Mouse (Mus musculus) forebrain, embryonic 12.5 days (tissue): ENCODE results near the gene Trpm4. TPM values are rescaled to one million over a fixed set of nuclear protein-coding genes. Genes with fewer than 3 reads are reported as not detected.
"Not testable (repeated sequence)": the region's sequence is repeated elsewhere in the genome, so short reads cannot be mapped to it uniquely, and the experiment has no call there.

Source experiments
- ATAC-seq: fragments of 200-750 bp; cut with Nextera tagmentation; 2 replicates; pipeline ENCODE4 v1.8.0; 2017; ENCODE audit warnings: moderate TSS enrichment; ENCODE audit not compliant: low FRiP score
- H3K27ac ChIP-seq: fragments of 300-500 bp; sonication (generic); 2 replicates; pipeline ENCODE4 v1.5.1; 2016; ENCODE audit warnings: mild to moderate bottlenecking
- H3K27me3 ChIP-seq: fragments of 300-500 bp; sonication (generic); 2 replicates; pipeline ENCODE4 v1.6.1; 2016; ENCODE audit warnings: mild to moderate bottlenecking
- H3K36me3 ChIP-seq: fragments of 300-500 bp; sonication (generic); replicated peaks from 2 replicates; pipeline ENCODE4 v1.6.1; 2016; ENCODE audit warnings: mild to moderate bottlenecking
- H3K4me1 ChIP-seq: fragments of 300-500 bp; sonication (generic); 2 replicates; pipeline ENCODE4 v1.6.1; 2016
- H3K4me2 ChIP-seq: fragments of 300-500 bp; sonication (generic); 2 replicates; pipeline ENCODE4 v1.6.1; 2016; ENCODE audit warnings: mild to moderate bottlenecking, moderate library complexity
- H3K4me3 ChIP-seq: fragments of 300-500 bp; sonication (generic); replicated peaks from 2 replicates; pipeline ENCODE4 v1.5.1; 2016; ENCODE audit warnings: mild to moderate bottlenecking
- H3K9ac ChIP-seq: fragments of 300-500 bp; sonication (generic); 2 replicates; pipeline ENCODE4 v1.6.1; 2016; ENCODE audit warnings: mild to moderate bottlenecking
- H3K9me3 ChIP-seq: fragments of 300-500 bp; sonication (generic); 2 replicates; pipeline ENCODE4 v1.6.1; 2016
- WGBS: fragments of 180-500 bp; shearing (Covaris S2); methylation state at CpG from one replicate; pipeline ENCODE4 v1.1.7; 2016; 5-methylcytosine and 5-hydroxymethylcytosine counted together
- polyA plus RNA-seq: library from polyadenylated mRNA; unstranded; fragments of >200 nt; fragmentation: Nextera tagmentation; extraction: Ambion mirVana; gene quantifications from 2 replicates; pipeline ENCODE4 v1.2.1, GENCODE M21; 2016

The Trpm4 gene
- polyA plus RNA-seq, 1 experiment from 2014 or later, result 6.6 TPM

DNA sequence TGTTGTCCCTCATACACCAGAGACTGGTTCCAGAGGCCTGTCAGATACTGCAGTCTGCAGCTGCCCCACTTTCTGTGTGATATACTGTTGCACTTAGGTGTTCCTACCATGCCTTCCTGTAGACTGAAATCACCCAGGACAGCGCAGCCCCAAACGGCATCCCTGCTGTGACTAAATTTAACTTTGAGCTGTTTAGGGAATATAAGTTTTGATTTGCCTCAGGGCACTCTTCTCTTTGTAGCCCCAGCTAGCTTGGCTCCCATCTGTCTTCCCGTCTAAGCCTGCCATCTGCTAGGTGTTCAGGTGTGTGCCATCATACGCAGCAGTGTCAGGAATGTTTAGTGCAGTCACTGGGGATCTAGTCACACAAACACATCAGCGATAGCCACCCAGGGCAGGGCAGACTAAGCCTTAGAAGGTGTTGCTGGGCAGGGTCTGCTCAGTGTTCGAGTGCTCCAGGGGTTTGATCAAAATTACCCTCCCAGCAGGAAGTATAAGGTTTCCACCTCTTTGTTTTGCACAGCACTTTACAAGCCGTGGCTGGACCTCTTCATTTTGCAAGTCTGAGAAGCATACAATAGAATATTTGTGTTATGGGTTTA, 70.5 kb downstream of the Trpm4 start:
- Histone ChIP-seq H3K4me1 (no peaks in the 10 kb centered on the region; the same call in 1 of the 2 replicates), H3K9me3 (no peaks in the 10 kb centered on the region), H3K9ac (no peak overlapping the region), H3K4me2 (no peak overlapping the region), H3K36me3 (no peaks in the 10 kb centered on the region), H3K27me3 (peaks cover 19% of the 10 kb centered on the region), H3K27ac (no peak overlapping the region), H3K4me3 (no peak overlapping the region)
- 70% methylated on average over 7 of the region's 7 CpGs for WGBS
- ATAC-seq, result no peak

DNA sequence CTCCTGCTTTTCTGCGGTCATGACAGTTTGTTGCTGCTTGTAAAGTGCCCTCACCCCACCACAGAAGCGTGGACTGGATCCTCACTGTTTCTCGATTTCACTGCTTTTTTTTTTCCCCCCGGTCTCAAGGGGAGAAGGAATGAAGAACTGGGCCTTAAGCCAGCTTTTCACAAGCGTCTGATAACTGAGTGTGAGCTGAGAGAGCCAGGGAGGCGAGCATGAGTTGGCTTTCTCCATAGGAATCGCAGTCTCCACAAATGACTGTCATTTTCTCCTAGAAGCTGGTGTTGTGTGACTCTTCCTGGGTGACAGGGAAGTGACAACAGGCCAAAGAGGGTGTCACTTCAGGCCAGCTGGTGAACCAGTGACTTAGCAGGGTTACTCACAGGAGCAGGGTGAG, 71.3 kb downstream of the Trpm4 start:
- Histone ChIP-seq H3K27me3 (peaks cover 25% of the 10 kb centered on the region), H3K36me3 (no peaks in the 10 kb centered on the region), H3K4me1 (no peaks in the 10 kb centered on the region), H3K27ac (no peak overlapping the region), H3K4me2 (no peak overlapping the region), H3K9ac (no peak overlapping the region), H3K4me3 (no peak overlapping the region), H3K9me3 (no peaks in the 10 kb centered on the region)
- ATAC-seq, result no peak
- WGBS, result 64% methylated on average over 7 of the region's 7 CpGs

DNA sequence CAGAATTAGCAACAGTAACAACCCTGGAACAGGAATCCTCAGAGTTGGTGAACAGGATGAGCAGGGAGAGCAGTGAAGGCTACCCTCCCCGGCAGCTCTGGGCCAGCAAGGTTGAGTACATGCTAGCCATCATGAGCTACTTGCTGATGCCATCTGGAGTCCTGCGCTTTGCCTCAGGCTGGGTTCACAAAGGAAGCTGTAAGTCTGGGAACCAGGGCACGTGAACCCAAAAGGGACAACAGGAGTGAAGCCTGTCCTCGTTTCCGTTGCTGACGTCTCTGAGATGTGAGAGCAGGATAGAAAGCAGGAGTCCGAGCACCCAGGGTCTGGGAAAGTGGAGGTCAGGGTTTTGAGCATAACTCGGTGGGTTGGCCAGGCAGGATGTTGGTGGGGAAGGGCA, 74.3 kb downstream of the Trpm4 start:
- Histone ChIP-seq H3K27ac (no peak overlapping the region), H3K4me3 (no peak overlapping the region), H3K4me1 (no peaks in the 10 kb centered on the region), H3K36me3 (no peaks in the 10 kb centered on the region), H3K9ac (no peak overlapping the region), H3K9me3 (no peaks in the 10 kb centered on the region), H3K4me2 (no peak overlapping the region), H3K27me3 (peaks cover 25% of the 10 kb centered on the region)
- ATAC-seq, result no peak
- 86% methylated on average over 8 of the region's 8 CpGs for WGBS

DNA sequence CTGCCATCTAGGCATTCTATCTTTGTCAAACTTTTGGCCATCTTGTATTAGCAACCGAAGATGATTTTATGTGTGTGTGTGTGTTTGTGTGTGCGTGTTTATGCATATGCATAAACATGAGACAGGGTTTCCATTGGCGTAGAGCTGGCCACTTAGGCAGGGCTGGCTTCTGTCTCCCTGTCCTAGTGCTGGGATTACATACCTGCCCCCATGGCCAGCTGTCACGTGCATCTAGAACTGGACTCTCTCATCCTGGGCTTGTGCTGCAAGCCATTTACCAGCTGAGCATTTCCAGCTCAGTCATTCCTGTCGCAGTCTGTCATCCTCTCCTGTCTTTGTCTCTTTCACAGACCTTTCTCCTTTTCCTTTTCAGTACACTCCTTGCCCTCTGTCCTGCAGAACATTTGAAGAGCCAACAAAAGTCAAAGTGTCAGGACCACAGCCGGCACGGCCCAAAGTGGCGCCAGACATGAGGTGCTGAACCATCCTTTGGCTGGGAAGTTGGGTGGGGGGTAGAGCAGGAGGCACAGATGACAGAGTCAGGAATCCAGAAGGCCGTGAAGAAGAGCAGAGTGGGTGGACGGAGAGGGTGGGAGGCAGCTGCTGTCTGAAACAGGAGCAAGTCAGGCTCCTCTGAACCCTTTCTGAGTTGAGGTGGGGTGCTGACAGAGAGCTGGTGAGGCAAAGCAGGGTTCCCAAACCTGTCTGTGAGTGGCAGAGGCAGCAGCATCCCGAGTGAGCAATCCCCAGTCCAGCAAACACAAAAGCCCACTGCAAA, 76.3 kb downstream of the Trpm4 start:
- Histone ChIP-seq H3K36me3 (no peaks in the 10 kb centered on the region), H3K27me3 (peaks cover 20% of the 10 kb centered on the region), H3K9me3 (no peaks in the 10 kb centered on the region), H3K9ac (no peak overlapping the region), H3K27ac (no peak overlapping the region), H3K4me3 (no peak overlapping the region), H3K4me2 (no peak overlapping the region), H3K4me1 (no peaks in the 10 kb centered on the region)
- no peak for ATAC-seq
- WGBS, result 70% methylated on average over 11 of the region's 11 CpGs

DNA sequence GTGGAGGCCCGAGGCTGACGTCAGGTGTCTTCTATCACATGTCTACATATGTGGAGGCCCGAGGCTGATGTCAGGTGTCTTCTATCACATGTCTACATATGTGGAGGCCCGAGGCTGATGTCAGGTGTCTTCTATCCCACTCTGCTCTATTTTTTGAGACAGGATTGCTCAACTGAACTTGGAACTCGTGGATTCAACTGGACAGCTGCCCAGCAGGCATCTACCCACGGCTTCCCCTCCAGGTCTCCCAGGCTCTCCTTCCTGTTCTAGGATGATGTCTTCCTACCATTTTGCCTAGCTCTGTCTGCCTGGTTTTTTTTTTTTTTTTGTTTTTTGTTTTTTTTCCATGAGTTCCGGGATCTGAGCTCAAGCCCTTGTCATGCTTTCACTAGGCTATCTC, 77.8 kb downstream of the Trpm4 start:
- not testable (repeated sequence) for H3K4me3 ChIP-seq, H3K36me3 ChIP-seq, H3K27ac ChIP-seq, H3K9me3 ChIP-seq, H3K4me2 ChIP-seq, ATAC-seq, H3K9ac ChIP-seq, H3K4me1 ChIP-seq
- 82% methylated on average over 7 of the region's 7 CpGs for WGBS
- peaks cover 19% of the 10 kb centered on the region for H3K27me3 ChIP-seq

DNA sequence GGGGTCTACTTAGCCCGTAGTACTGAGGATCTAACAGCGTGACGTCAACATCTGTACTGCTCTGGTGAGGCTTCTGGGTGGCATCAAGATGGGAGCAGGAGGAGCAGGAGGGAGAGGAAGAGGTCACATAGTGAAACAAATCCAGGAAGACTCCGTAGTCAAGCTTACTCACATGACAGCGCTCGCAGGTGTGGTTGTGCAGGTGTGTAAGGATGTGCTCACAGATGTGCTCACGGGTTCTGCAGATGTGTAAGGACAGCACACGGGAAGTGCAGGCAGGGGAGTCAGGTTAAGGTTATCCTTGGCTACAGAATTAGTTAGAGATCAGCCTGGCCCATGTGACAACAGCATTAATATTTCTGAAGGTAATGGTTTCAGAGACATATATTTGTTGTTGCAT, 79.8 kb downstream of the Trpm4 start:
- Histone ChIP-seq H3K9me3 (no peaks in the 10 kb centered on the region), H3K9ac (no peak overlapping the region), H3K36me3 (no peaks in the 10 kb centered on the region), H3K4me3 (no peak overlapping the region), H3K27me3 (peaks cover 10% of the 10 kb centered on the region; the same call in 1 of the 2 replicates), H3K4me1 (no peaks in the 10 kb centered on the region), H3K4me2 (no peak overlapping the region), H3K27ac (no peak overlapping the region)
- 88% methylated on average over 8 of the region's 8 CpGs for WGBS
- ATAC-seq, result no peak

Other genes starting within 250 kb of the Trpm4 start
- gene Rcn3, start 241.6 kb downstream of the Trpm4 start, polyA plus RNA-seq, result 80.5 and 101 TPM in 2 replicates
- gene Fcgrt, start 229.9 kb downstream of the Trpm4 start, polyA plus RNA-seq, result 8.3 and 9.6 TPM in 2 replicates
- gene Rps11, start 209.3 kb downstream of the Trpm4 start, polyA plus RNA-seq, result 1,226 and 1,285 TPM in 2 replicates
- gene Rpl13a, start 205.0 kb downstream of the Trpm4 start, polyA plus RNA-seq, result 1,106 and 1,135 TPM in 2 replicates
- gene Gm45713, start 197.5 kb downstream of the Trpm4 start, polyA plus RNA-seq, result 0.27 TPM in 1 of 2 replicates, not detected in the other
- gene Flt3l, start 197.3 kb downstream of the Trpm4 start, polyA plus RNA-seq, result 0.21 and 0.72 TPM in 2 replicates
- 95.0 and 97.5 TPM in 2 replicates for gene Pih1d1, start 179.5 kb downstream of the Trpm4 start, polyA plus RNA-seq
- gene Aldh16a1, start 179.2 kb downstream of the Trpm4 start, polyA plus RNA-seq, result 41.9 and 42.9 TPM in 2 replicates
- 6.3 and 7.9 TPM in 2 replicates for gene Slc17a7, start 169.8 kb downstream of the Trpm4 start, polyA plus RNA-seq
- gene Gfy, start 154.2 kb downstream of the Trpm4 start, polyA plus RNA-seq, result 0.52 and 1.4 TPM in 2 replicates
- gene Pth2, start 152.8 kb downstream of the Trpm4 start, polyA plus RNA-seq, result 0.45 and 1.5 TPM in 2 replicates
- 1.2 TPM in 2 replicates for gene Ccdc155, start 128.9 kb downstream of the Trpm4 start, polyA plus RNA-seq
- 0.72 and 0.78 TPM in 2 replicates for gene Dkkl1, start 121.6 kb downstream of the Trpm4 start, polyA plus RNA-seq
- gene Tead2, start 118.0 kb downstream of the Trpm4 start, polyA plus RNA-seq, result 245 and 256 TPM in 2 replicates
- 1.2 and 1.3 TPM in 2 replicates for gene Cd37, start 94.7 kb downstream of the Trpm4 start, polyA plus RNA-seq
- 0.09 and 0.20 TPM in 2 replicates for gene Slc6a16, start 92.7 kb downstream of the Trpm4 start, polyA plus RNA-seq
- not detected in 2 replicates for gene Slc6a21, start 56.3 kb downstream of the Trpm4 start, polyA plus RNA-seq
- gene Hrc, start 1.5 kb upstream of the Trpm4 start, polyA plus RNA-seq, result 0.13 and 0.20 TPM in 2 replicates
- 12.6 and 14.9 TPM in 2 replicates for gene Ppfia3, start 33.2 kb upstream of the Trpm4 start, polyA plus RNA-seq
- gene Lin7b, start 36.8 kb upstream of the Trpm4 start, polyA plus RNA-seq, result 3.1 TPM in 2 replicates
- gene Snrnp70, start 62.0 kb upstream of the Trpm4 start, polyA plus RNA-seq, result 313 and 314 TPM in 2 replicates
- not detected in 2 replicates for gene Kcna7, start 71.9 kb upstream of the Trpm4 start, polyA plus RNA-seq
- 0.32 and 0.65 TPM in 2 replicates for gene Ntf5, start 79.9 kb upstream of the Trpm4 start, polyA plus RNA-seq
- 0.50 TPM in 1 of 2 replicates, not detected in the other for gene Lhb, start 87.0 kb upstream of the Trpm4 start, polyA plus RNA-seq
- 28.7 and 30.7 TPM in 2 replicates for gene Gys1, start 101.1 kb upstream of the Trpm4 start, polyA plus RNA-seq
- 167 and 175 TPM in 2 replicates for gene Ruvbl2, start 104.3 kb upstream of the Trpm4 start, polyA plus RNA-seq
- 5,523 and 5,537 TPM in 2 replicates for gene Ftl1, start 126.1 kb upstream of the Trpm4 start, polyA plus RNA-seq
- 240 and 256 TPM in 2 replicates for gene Bax, start 133.1 kb upstream of the Trpm4 start, polyA plus RNA-seq
- gene Tulp2, start 148.1 kb upstream of the Trpm4 start, polyA plus RNA-seq, result 0.29 and 0.34 TPM in 2 replicates
- gene Gm45808, start 153.0 kb upstream of the Trpm4 start, polyA plus RNA-seq, result not detected in 2 replicates
- gene Dhdh, start 155.0 kb upstream of the Trpm4 start, polyA plus RNA-seq, result 3.0 and 3.6 TPM in 2 replicates
- gene Nucb1, start 176.6 kb upstream of the Trpm4 start, polyA plus RNA-seq, result 89.5 and 90.5 TPM in 2 replicates
- gene Ppp1r15a, start 192.5 kb upstream of the Trpm4 start, polyA plus RNA-seq, result 14.6 and 16.6 TPM in 2 replicates
- 0.74 and 1.0 TPM in 2 replicates for gene Plekha4, start 192.6 kb upstream of the Trpm4 start, polyA plus RNA-seq
- 0.42 and 0.52 TPM in 2 replicates for gene Hsd17b14, start 221.1 kb upstream of the Trpm4 start, polyA plus RNA-seq
- 18.3 and 22.2 TPM in 2 replicates for gene Bcat2, start 236.4 kb upstream of the Trpm4 start, polyA plus RNA-seq